Mouse (Mus musculus) MEL (cell line): ENCODE data around the gene Tesk1. TPM values are rescaled to one million over a fixed set of nuclear protein-coding genes. Genes with fewer than 3 reads are reported as not detected.

Experiments
- DNase-seq: peaks from one replicate; pipeline ENCODE4 v3.0.0; 2011; ENCODE audit warnings: low read depth, low spot score
- H3K27ac ChIP-seq: 2 replicates; pipeline ENCODE4 v1.5.1; 2012; ENCODE audit warnings: low read depth, mild to moderate bottlenecking, control low read depth, low read length, moderate library complexity; ENCODE audit not compliant: control insufficient read depth
- H3K27me3 ChIP-seq, 2 experiments: fragments of 150-350 bp in 1 of 2; sonication (generic) in 1 of 2; 2 replicates each; pipeline ENCODE4 v1.6.1; 2012; ENCODE audit warnings: low read length in 2 of 2, mild to moderate bottlenecking in 2 of 2, improper control_type of control experiment in 1 of 2, moderate library complexity in 1 of 2; ENCODE audit not compliant: insufficient read depth in 2 of 2, control insufficient read depth in 1 of 2
- H3K36me3 ChIP-seq, 2 experiments: 2 replicates each; pipeline ENCODE4 v1.6.1; 2012 to 2014; ENCODE audit warnings: low read length in 2 of 2, improper control_type of control experiment in 1 of 2, inconsistent platforms in 1 of 2, mild to moderate bottlenecking in 1 of 2; ENCODE audit not compliant: insufficient read depth in 2 of 2, control insufficient read depth in 1 of 2
- H3K4me1 ChIP-seq, 2 experiments: fragments of 150-350 bp in 1 of 2; sonication (generic) in 1 of 2; 2 replicates each; pipeline ENCODE4 v1.6.1; 2012; ENCODE audit warnings: low read length in 2 of 2, improper control_type of control experiment in 1 of 2, mild to moderate bottlenecking in 1 of 2; ENCODE audit not compliant: insufficient read depth in 2 of 2, control insufficient read depth in 1 of 2
- H3K4me3 ChIP-seq, 2 experiments: fragments of 150-350 bp in 1 of 2; sonication (generic) in 1 of 2; 2 replicates each; pipeline ENCODE4 v1.5.1; 2012; ENCODE audit warnings: low read depth in 2 of 2, low read length in 2 of 2, mild to moderate bottlenecking in 2 of 2, moderate library complexity in 2 of 2, control low read depth in 1 of 2, improper control_type of control experiment in 1 of 2; ENCODE audit not compliant: control insufficient read depth in 1 of 2, insufficient read depth in 1 of 2
- H3K79me2 ChIP-seq: 2 replicates; pipeline ENCODE4 v1.6.1; 2012; ENCODE audit warnings: mild to moderate bottlenecking, low read length, moderate library complexity; ENCODE audit not compliant: control insufficient read depth, poor library complexity, insufficient read depth
- H3K9ac ChIP-seq: 2 replicates; pipeline ENCODE4 v1.6.1; 2012; ENCODE audit warnings: low read depth, mild to moderate bottlenecking, control low read depth, low read length, moderate library complexity; ENCODE audit not compliant: control insufficient read depth, poor library complexity, severe bottlenecking
- H3K9me3 ChIP-seq: fragments of 150-350 bp; sonication (generic); replicated peaks from 2 replicates; pipeline ENCODE4 v1.6.1; 2012; ENCODE audit warnings: mild to moderate bottlenecking, low read length, improper control_type of control experiment, moderate library complexity; ENCODE audit not compliant: insufficient read depth
- CHD1 ChIP-seq: IDR thresholded peaks from 2 replicates; pipeline ENCODE4 v1.6.1; 2012; ENCODE audit warnings: low read depth, mild to moderate bottlenecking, inconsistent platforms, low read length, improper control_type of control experiment
- ELF1 ChIP-seq: IDR thresholded peaks from 2 replicates; pipeline ENCODE4 v1.6.1; 2014; ENCODE audit warnings: low read depth, mild to moderate bottlenecking, inconsistent platforms, low read length, improper control_type of control experiment, moderate library complexity
- MAFK ChIP-seq: IDR thresholded peaks from 2 replicates; pipeline ENCODE4 v1.6.1; 2011; ENCODE audit warnings: low read depth, mild to moderate bottlenecking, low read length, improper control_type of control experiment, borderline replicate concordance
- TBP ChIP-seq: IDR thresholded peaks from 2 replicates; pipeline ENCODE4 v1.8.0; 2011; ENCODE audit warnings: low read depth, low read length, improper control_type of control experiment
- UBTF ChIP-seq: IDR thresholded peaks from 2 replicates; pipeline ENCODE4 v1.6.1; 2012; ENCODE audit warnings: low read depth, mild to moderate bottlenecking, inconsistent platforms, low read length, improper control_type of control experiment, moderate library complexity, borderline replicate concordance; ENCODE audit not compliant: insufficient read depth
- USF2 ChIP-seq, 2 experiments: IDR thresholded peaks; 2 replicates each; pipeline ENCODE4 v1.6.1; 2011 to 2012; ENCODE audit warnings: improper control_type of control experiment in 2 of 2, low read length in 2 of 2, borderline replicate concordance in 1 of 2, inconsistent platforms in 1 of 2, low read depth in 1 of 2, mild to moderate bottlenecking in 1 of 2; ENCODE audit not compliant: insufficient read depth in 1 of 2
- polyA plus RNA-seq, 2 experiments: library from polyadenylated mRNA; stranded (reverse) in 1 of 2; unstranded in 1 of 2; fragments of >175 nt in 1 of 2; fragments of >200 nt in 1 of 2; gene quantifications; 2 replicates each; pipeline versions ENCODE4 v1.2.1 to v1.2.4; 2012; ENCODE audit warnings: low replicate concordance in 2 of 2, low read depth in 1 of 2; ENCODE audit not compliant: insufficient read length in 2 of 2, insufficient read depth in 1 of 2, missing spikeins in 1 of 2
- total RNA-seq: library from RNA; depleted of rRNA; stranded (reverse); fragments of 300-350 nt; gene quantifications from 2 replicates; pipeline ENCODE4 v1.2.3, GENCODE M21; 2012; rRNA removed

Gene Tesk1
- total and polyA plus RNA-seq, 3 experiments, result 9.1 to 24.6 TPM; not detected in 1

GRCm38 (mm10) chr4:43497405-43497804, 55.7 kb downstream of the Tesk1 start:
- no peak overlapping the region for H3K4me3 ChIP-seq
- peaks cover 13% of the 10 kb centered on the region for H3K79me2 ChIP-seq
- TF ChIP-seq USF2 (IDR thresholded peaks at IDR 0.05; ENCODE audit: borderline replicate concordance in 1 of 2, insufficient read depth in 1 of 2, low read depth in 1 of 2, low read length in 2 of 2), result no peak
- no peak for TF ChIP-seq TBP
- no peak for TF ChIP-seq ELF1
- no peak for TF ChIP-seq MAFK
- TF ChIP-seq UBTF, result no peak
- TF ChIP-seq CHD1, result no peak
- TF ChIP-seq, all 39 proteins: peak for 0

More at GRCm38 (mm10) chr4:43497405-43497804, 55.7 kb downstream of the Tesk1 start:
- Histone ChIP-seq H3K9ac (no peak overlapping the region), H3K27ac (no peak overlapping the region), H3K36me3 (peaks cover 0 to 2% of the 10 kb centered on the region in 2 experiments; a peak in 2 of 4 replicates), H3K9me3 (no peaks in the 10 kb centered on the region), H3K4me1 (peaks cover 6 to 18% of the 10 kb centered on the region in 2 experiments), H3K27me3 (no peaks in the 10 kb centered on the region)
- DNase-seq, result no peak

Other genes with a start within 250 kb of the Tesk1 start
- 3.8 and 5.0 TPM in 2 replicates for gene Atp8b5, start 174.8 kb upstream of the Tesk1 start, total RNA-seq
- gene Atp8b5, start 174.8 kb upstream of the Tesk1 start, polyA plus RNA-seq, result 1 to 10 TPM in 1 of 2 experiments, not detected in 1; 4.9 TPM
- 2.4 and 4.7 TPM in 2 replicates for gene Rusc2, start 60.0 kb upstream of the Tesk1 start, total RNA-seq
- gene Rusc2, start 60.0 kb upstream of the Tesk1 start, polyA plus RNA-seq, result 1 to 10 TPM in 1 of 2 experiments, not detected in 1; 7.3 TPM
- not detected in 2 replicates for gene Fam166b, start 12.8 kb upstream of the Tesk1 start, total RNA-seq
- gene Fam166b, start 12.8 kb upstream of the Tesk1 start, polyA plus RNA-seq, result not detected
- gene Cd72, start 12.7 kb downstream of the Tesk1 start, total RNA-seq, result 0.52 and 1.3 TPM in 2 replicates
- gene Cd72, start 12.7 kb downstream of the Tesk1 start, polyA plus RNA-seq, result 1 to 10 TPM in 1 of 2 experiments, not detected in 1; 2.4 TPM
- 0.08 TPM in 1 of 2 replicates, not detected in the other for gene Sit1, start 41.8 kb downstream of the Tesk1 start, total RNA-seq
- under 1 TPM in 1 of 2 experiments, not detected in 1; 0.06 TPM for gene Sit1, start 41.8 kb downstream of the Tesk1 start, polyA plus RNA-seq
- gene Ccdc107, start 51.0 kb downstream of the Tesk1 start, total RNA-seq, result 32.9 and 44.3 TPM in 2 replicates
- gene Ccdc107, start 51.0 kb downstream of the Tesk1 start, polyA plus RNA-seq, result 10 to 100 TPM in 1 of 2 experiments, not detected in 1; 56.7 TPM
- 26.3 and 26.5 TPM in 2 replicates for gene Arhgef39, start 57.8 kb downstream of the Tesk1 start, total RNA-seq
- 10 to 100 TPM in 1 of 2 experiments, not detected in 1; 56.7 TPM for gene Arhgef39, start 57.8 kb downstream of the Tesk1 start, polyA plus RNA-seq
- 0.77 and 1.2 TPM in 2 replicates for gene Car9, start 65.0 kb downstream of the Tesk1 start, total RNA-seq
- 1 to 10 TPM in 1 of 2 experiments, not detected in 1; 3.3 TPM for gene Car9, start 65.0 kb downstream of the Tesk1 start, polyA plus RNA-seq
- 0.08 TPM in 1 of 2 replicates, not detected in the other for gene Tpm2, start 81.8 kb downstream of the Tesk1 start, total RNA-seq
- gene Tpm2, start 81.8 kb downstream of the Tesk1 start, polyA plus RNA-seq, result not detected
- 14.9 and 17.1 TPM in 2 replicates for gene Creb3, start 120.4 kb downstream of the Tesk1 start, total RNA-seq
- 10 to 100 TPM in 1 of 2 experiments, not detected in 1; 21.3 TPM for gene Creb3, start 120.4 kb downstream of the Tesk1 start, polyA plus RNA-seq
- 106 and 112 TPM in 2 replicates for gene Tln1, start 120.8 kb downstream of the Tesk1 start, total RNA-seq
- gene Tln1, start 120.8 kb downstream of the Tesk1 start, polyA plus RNA-seq, result 100 to 1,000 TPM in 1 of 2 experiments, 10 to 100 TPM in 1; 22.9 to 146 TPM
- 14.3 and 17.1 TPM in 2 replicates for gene Rgp1, start 136.8 kb downstream of the Tesk1 start, total RNA-seq
- 10 to 100 TPM in 1 of 2 experiments, not detected in 1; 47.6 TPM for gene Rgp1, start 136.8 kb downstream of the Tesk1 start, polyA plus RNA-seq
- 5.7 and 6.2 TPM in 2 replicates for gene Gba2, start 136.9 kb downstream of the Tesk1 start, total RNA-seq
- 10 to 100 TPM in 1 of 2 experiments, not detected in 1; 24.9 TPM for gene Gba2, start 136.9 kb downstream of the Tesk1 start, polyA plus RNA-seq
- gene Msmp, start 142.6 kb downstream of the Tesk1 start, total RNA-seq, result 0.73 and 1.0 TPM in 2 replicates
- 1 to 10 TPM in 1 of 2 experiments, not detected in 1; 2.5 TPM for gene Msmp, start 142.6 kb downstream of the Tesk1 start, polyA plus RNA-seq
- 0.27 and 0.49 TPM in 2 replicates for gene Npr2, start 190.0 kb downstream of the Tesk1 start, total RNA-seq
- gene Npr2, start 190.0 kb downstream of the Tesk1 start, polyA plus RNA-seq, result 1 to 10 TPM in 1 of 2 experiments, not detected in 1; 2.3 TPM
- gene Spag8, start 211.7 kb downstream of the Tesk1 start, total RNA-seq, result 0.15 and 0.29 TPM in 2 replicates
- gene Spag8, start 211.7 kb downstream of the Tesk1 start, polyA plus RNA-seq, result under 1 TPM in 1 of 2 experiments, not detected in 1; 0.57 TPM
- 35.3 and 46.4 TPM in 2 replicates for gene Hint2, start 214.5 kb downstream of the Tesk1 start, total RNA-seq
- 100 to 1,000 TPM in 1 of 2 experiments, 10 to 100 TPM in 1; 33.2 to 254 TPM for gene Hint2, start 214.5 kb downstream of the Tesk1 start, polyA plus RNA-seq
- gene Tmem8b, start 227.0 kb downstream of the Tesk1 start, total RNA-seq, result 0.42 and 0.46 TPM in 2 replicates
- 1 to 10 TPM in 1 of 2 experiments, not detected in 1; 3.6 TPM for gene Tmem8b, start 227.0 kb downstream of the Tesk1 start, polyA plus RNA-seq
- 7.0 and 8.8 TPM in 2 replicates for gene Fam221b, start 227.2 kb downstream of the Tesk1 start, total RNA-seq
- gene Fam221b, start 227.2 kb downstream of the Tesk1 start, polyA plus RNA-seq, result under 1 TPM in 1 of 2 experiments, not detected in 1; 0.10 TPM